In the genomic region with DNA sequence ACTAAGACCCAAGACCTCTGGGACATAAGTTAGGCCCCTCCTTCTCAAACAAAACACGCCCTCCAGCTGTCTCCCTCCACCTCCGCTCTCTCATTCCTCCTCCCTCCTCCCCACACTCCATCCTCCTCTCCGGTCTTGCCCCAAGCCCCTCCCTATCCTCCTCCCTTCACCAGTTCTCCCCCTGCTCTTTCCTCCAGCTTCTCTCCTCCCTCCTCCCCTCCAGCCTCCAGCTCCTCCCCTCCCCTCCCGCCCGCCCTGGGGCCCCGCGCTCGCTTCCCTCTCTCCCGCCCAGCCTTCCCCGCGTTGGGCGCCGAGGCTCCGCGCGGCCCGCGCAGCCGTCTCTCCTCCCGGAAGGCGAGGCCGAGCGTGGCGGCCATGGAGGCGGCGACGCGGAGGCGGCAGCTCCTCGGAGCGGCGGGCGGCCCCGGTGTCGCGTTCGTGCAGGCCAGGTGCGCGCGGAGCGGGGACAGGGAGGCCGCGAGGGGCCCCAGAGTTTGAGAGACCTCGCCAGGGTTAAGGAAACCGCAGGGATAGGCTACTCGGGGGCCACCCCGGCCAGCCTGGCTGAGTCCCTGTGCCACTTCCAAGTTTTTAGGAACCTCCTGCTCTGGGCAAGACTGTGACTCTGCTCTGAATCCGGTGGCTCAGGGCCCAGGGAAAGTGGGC, we compare ENCODE assay signal across 8 mouse cellular contexts. TPM values are rescaled to one million over a fixed set of nuclear protein-coding genes. Genes with fewer than 3 reads are reported as not detected.
DNase-seq lines count a peak whose midpoint lies in the region; ATAC-seq and TF ChIP-seq lines count a peak whose summit lies in the region.

Gene Cln6, plus strand, starts transcription at position 280 of the 666 bp plus-strand sequence.

- H3K9me3 ChIP-seq in G1E (replicated peaks) = no peaks in the 10 kb centered on the region
- H3K9me3 ChIP-seq in forebrain, embryonic 13.5 days (replicated peaks) = no peaks in the 10 kb centered on the region

- peaks cover 35% of the 10 kb centered on the region for H3K36me3 ChIP-seq in G1E (replicated peaks)
- no peaks in the 10 kb centered on the region for H3K36me3 ChIP-seq in forebrain, embryonic 13.5 days (ENCODE audit: poor library complexity, severe bottlenecking)

- peak; percentile 91 for DNase-seq in G1E (ENCODE audit: low spot score)
- DNase-seq in c-Kit-positive CD71-positive TER-119-positive erythroid progenitor cells, embryonic 14.5 days (ENCODE audit: low spot score) = peak; percentile 83
- peak; percentile 70 to 80 for DNase-seq in heart, postnatal 14 days
- DNase-seq in layer of hippocampus, adult 18-20 months (ENCODE audit: low spot score in 2 of 2) = peak; percentile 39 to 67
- peak; percentile 71 for DNase-seq in lung, adult 2 months
- peak; percentile 72 to 79 for DNase-seq in thymus, postnatal 10 days (ENCODE audit: low spot score in 2 of 2)

- peak within 1 kb of the TSS; percentile 77 for H3K4me2 ChIP-seq in forebrain, embryonic 13.5 days

- H3K27ac ChIP-seq in forebrain, embryonic 13.5 days = peak within 1 kb of the TSS; percentile 64
- peak within 1 kb of the TSS; percentile 38; the same call in 1 of the 2 replicates for H3K27ac ChIP-seq in olfactory bulb, adult 2 months (ENCODE audit: insufficient read depth, low read depth, low read length)

- peak; percentile 29; the same call in 1 of the 2 replicates for TF ChIP-seq POLR2A in lung, adult 2 months (IDR thresholded peaks at IDR 0.05; ENCODE audit: borderline replicate concordance, extremely low read depth, low read depth, low read length)
- no peak for TF ChIP-seq POLR2A in olfactory bulb, adult 2 months (IDR thresholded peaks at IDR 0.05; ENCODE audit: insufficient read depth, low read depth, low read length)

- peak within 1 kb of the TSS; percentile 80 for H3K4me3 ChIP-seq in G1E (ENCODE audit: low read depth, low read length)
- peak within 1 kb of the TSS; percentile 63 for H3K4me3 ChIP-seq in forebrain, embryonic 13.5 days
- H3K4me3 ChIP-seq in lung, adult 2 months (replicated peaks; ENCODE audit: extremely low read depth, low read depth, low read length) = peak within 1 kb of the TSS; percentile 53
- peak within 1 kb of the TSS; percentile 76 for H3K4me3 ChIP-seq in olfactory bulb, adult 2 months (ENCODE audit: insufficient read depth, low read depth, low read length)

- ATAC-seq in G1E (ENCODE audit: extremely low read depth, insufficient number of reproducible peaks, low FRiP score, poor library complexity, severe bottlenecking) = peak; percentile 98
- peak; percentile 86 for ATAC-seq in forebrain, embryonic 13.5 days

- WGBS in forebrain, embryonic 13.5 days = 1% methylated on average over 39 of the region's 48 CpGs
- under 1% methylated on average over 46 of the region's 48 CpGs for WGBS in lung, adult 2 months
- WGBS in olfactory bulb, adult 2 months = under 1% methylated on average over 48 of the region's 48 CpGs

- H3K4me1 ChIP-seq in G1E (ENCODE audit: insufficient read depth, low read depth, low read length) = peaks cover 56% of the 10 kb centered on the region
- peaks cover 20% of the 10 kb centered on the region for H3K4me1 ChIP-seq in forebrain, embryonic 13.5 days
- H3K4me1 ChIP-seq in lung, adult 2 months (ENCODE audit: control insufficient read depth, insufficient read depth, low read length) = peaks cover 4% of the 10 kb centered on the region; the same call in 1 of the 2 replicates
- H3K4me1 ChIP-seq in olfactory bulb, adult 2 months (ENCODE audit: control insufficient read depth, insufficient read depth, low read length) = peaks cover 14% of the 10 kb centered on the region

- intact Hi-C loops in heart, postnatal 14 days (cut with DNase I) = no loop called here

- no peak for TF ChIP-seq CTCF in G1E (IDR thresholded peaks at IDR 0.05; ENCODE audit: low read depth, low read length)
- no peak for TF ChIP-seq CTCF in lung, adult 2 months (IDR thresholded peaks at IDR 0.05; ENCODE audit: insufficient read depth, low read length)
- TF ChIP-seq CTCF in olfactory bulb, adult 2 months (IDR thresholded peaks at IDR 0.05; ENCODE audit: insufficient read depth, low read depth, low read length) = no peak

- H3K9ac ChIP-seq in forebrain, embryonic 13.5 days = peak within 1 kb of the TSS; percentile 87

- no peaks in the 10 kb centered on the region for H3K27me3 ChIP-seq in G1E (ENCODE audit: insufficient read depth, low read length)
- no peaks in the 10 kb centered on the region for H3K27me3 ChIP-seq in forebrain, embryonic 13.5 days

RNA-seq across cellular contexts. Expression of gene Cln6, which starts in this region (rescaled TPM):
- total RNA-seq in G1E (2014; fragmentation: Nextera tagmentation) = 69.9 and 72.8 TPM in 2 replicates
- total RNA-seq in G1E (2017) = 32.5 and 34.9 TPM in 2 replicates
- 31.7 and 37.0 TPM in 2 replicates for polyA plus RNA-seq in G1E (2012)
- 6.9 and 8.0 TPM in 2 replicates for polyA plus RNA-seq in forebrain, embryonic 13.5 days (2015; fragmentation: Nextera tagmentation; extraction: Ambion mirVana)
- total RNA-seq in heart, postnatal 14 days (2021) = 10 to 100 TPM; 16.0 to 17.0 TPM
- 10 to 100 TPM; 10.2 to 13.5 TPM for total RNA-seq in layer of hippocampus, adult 18-20 months (2021)
- 58.1 and 60.8 TPM in 2 replicates for polyA plus RNA-seq in lung, adult 2 months (2012; rRNA removed)
- not detected in 2 replicates for polyA plus RNA-seq in olfactory bulb, adult 2 months (2012; ENCODE audit: insufficient read depth, insufficient read length, low replicate concordance, missing spikeins)

Comparison
In these comparisons a context has a peak if more than half of its experiments do, and no peak if none do; other contexts are left out.
1. Peak in every context shown above with its lines: DNase-seq, ATAC-seq, H3K4me3 ChIP-seq and H3K27ac ChIP-seq.